Comparison of ENCODE assay signal across 8 mouse cellular contexts in the genomic region with DNA sequence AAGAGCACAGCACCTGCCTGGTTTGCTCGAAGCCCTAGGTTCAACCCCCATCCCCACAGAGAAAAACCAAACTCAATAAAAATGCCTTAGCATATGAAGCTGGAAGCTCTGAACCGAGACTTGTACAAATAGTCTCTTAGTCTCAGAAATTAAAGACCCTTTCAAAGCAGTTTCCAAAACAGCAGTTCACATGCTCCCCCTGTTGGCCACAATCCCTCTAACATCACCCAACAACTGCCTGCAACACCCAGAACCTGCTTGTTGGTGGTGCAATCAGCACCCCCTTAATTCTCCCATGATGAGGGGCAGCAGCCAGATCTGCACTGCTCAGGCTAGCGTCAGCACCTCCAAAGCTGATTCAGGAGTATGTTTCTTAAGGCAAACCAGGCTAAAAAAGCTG. TPM values are rescaled to one million over a fixed set of nuclear protein-coding genes. Genes with fewer than 3 reads are reported as not detected.
A peak's percentile ranks its signal among the peaks of the same experiment; 100 is the strongest.
DNase-seq lines count a peak whose midpoint lies in the region; TF ChIP-seq lines count a peak whose summit lies in the region.
"Had no signal": no experiment of that assay in that cellular context is flagged by ENCODE, and none has a peak within 500 bp of the region (broad histone marks: within the 10 kb centered on the region; RNA-seq: fewer than 3 reads in every experiment).

No protein-coding gene starts in this region.

- no peak overlapping the region for H3K9ac ChIP-seq in ES-Bruce4 (ENCODE audit: low read depth, poor library complexity, severe bottlenecking)
- H3K9ac ChIP-seq: neural tube, embryonic 13.5 days had no signal

- DNase-seq in kidney, postnatal 10 days: peak; percentile 79
- no peak for DNase-seq in kidney, adult 11 months
- DNase-seq in brain, embryonic 14.5 days (ENCODE audit: low read depth): peak; percentile 55
- peak; percentile 49 for DNase-seq in limb, embryonic 10.5 days (ENCODE audit: low spot score)
- DNase-seq in thymus, postnatal 0 days (ENCODE audit: low spot score): peak; percentile 59
- DNase-seq in Muller cell, postnatal 12 days (ENCODE audit: inconsistent ontology term): no peak

- WGBS in limb, embryonic 10.5 days: 77% methylated on average over 3 of the region's 3 CpGs

- H3K27me3 ChIP-seq in ES-Bruce4 (ENCODE audit: control insufficient read depth, insufficient read depth, low read length, poor library complexity, severe bottlenecking): no peaks in the 10 kb centered on the region
- H3K27me3 ChIP-seq in limb, embryonic 10.5 days (ENCODE audit: low read depth, poor library complexity, severe bottlenecking): no peaks in the 10 kb centered on the region
- H3K27me3 ChIP-seq: neural tube, embryonic 13.5 days had no signal

- no peaks in the 10 kb centered on the region for H3K4me1 ChIP-seq in ES-Bruce4 (ENCODE audit: control insufficient read depth, insufficient read depth, low read length)
- no peaks in the 10 kb centered on the region for H3K4me1 ChIP-seq in limb, embryonic 10.5 days
- H3K4me1 ChIP-seq: neural tube, embryonic 13.5 days had no signal

- peak; percentile 10 for TF ChIP-seq CTCF in ES-Bruce4 (IDR thresholded peaks at IDR 0.05; ENCODE audit: low read depth, low read length)
- TF ChIP-seq CTCF in brain, embryonic 14.5 days (IDR thresholded peaks at IDR 0.05; ENCODE audit: borderline replicate concordance, extremely low read depth, insufficient read depth, insufficient read length): peak; percentile 52; the same call in 1 of the 2 replicates

- peaks cover 7% of the 10 kb centered on the region for H3K36me3 ChIP-seq in ES-Bruce4 (ENCODE audit: control insufficient read depth, insufficient read depth, low read length, poor library complexity, severe bottlenecking)
- H3K36me3 ChIP-seq in limb, embryonic 10.5 days: peaks cover 100% of the 10 kb centered on the region

- no peaks in the 10 kb centered on the region for H3K9me3 ChIP-seq in ES-Bruce4 (replicated peaks; ENCODE audit: control insufficient read depth, insufficient read depth, low read length, poor library complexity, severe bottlenecking)
- H3K9me3 ChIP-seq in limb, embryonic 10.5 days (replicated peaks): no peaks in the 10 kb centered on the region
- H3K9me3 ChIP-seq: neural tube, embryonic 13.5 days had no signal

- H3K4me3 ChIP-seq in ES-Bruce4 (ENCODE audit: low read depth, low read length): no peak overlapping the region
- H3K4me3 ChIP-seq in limb, embryonic 10.5 days: no peak overlapping the region
- H3K4me3 ChIP-seq: neural tube, embryonic 13.5 days had no signal

- TF ChIP-seq POLR2A in ES-Bruce4 (IDR thresholded peaks at IDR 0.05; ENCODE audit: insufficient read depth, low read length): no peak
- no peak for TF ChIP-seq POLR2A in brain, embryonic 14.5 days (IDR thresholded peaks at IDR 0.05; ENCODE audit: borderline replicate concordance, extremely low read depth, insufficient read depth, insufficient read length, poor library complexity, severe bottlenecking)

- TF ChIP-seq EP300 in ES-Bruce4 (IDR thresholded peaks at IDR 0.05; ENCODE audit: insufficient read depth, low read depth, low read length): no peak

- H3K27ac ChIP-seq in ES-Bruce4 (ENCODE audit: insufficient read depth, low read length): no peak overlapping the region
- H3K27ac ChIP-seq in limb, embryonic 10.5 days: no peak overlapping the region
- H3K27ac ChIP-seq: neural tube, embryonic 13.5 days had no signal

RNA-seq across cellular contexts. Expression of gene Slc22a1, which starts 13.9 kb away (rescaled TPM):
- polyA plus RNA-seq in ES-Bruce4 (2011; ENCODE audit: insufficient read depth, insufficient read length, low read depth, missing spikeins): not detected in 2 replicates
- not detected in 2 replicates for polyA plus RNA-seq in brain, embryonic 14.5 days (2012; rRNA removed)
- polyA plus RNA-seq in limb, embryonic 10.5 days (2016; fragmentation: Nextera tagmentation; extraction: Ambion mirVana): not detected in 2 replicates
- 0.08 and 0.49 TPM in 2 replicates for polyA plus RNA-seq in thymus, postnatal 0 days (2015; fragmentation: Nextera tagmentation; extraction: Ambion mirVana)
- polyA plus RNA-seq: neural tube, embryonic 13.5 days had no signal

Comparison
In these comparisons a context has a peak if more than half of its experiments do, and no peak if none do; other contexts are left out.
1. DNase-seq: peak in kidney, postnatal 10 days (single experiment), brain, embryonic 14.5 days (single experiment), limb, embryonic 10.5 days (single experiment) and thymus, postnatal 0 days (single experiment); none in kidney, adult 11 months (single experiment) and Muller cell, postnatal 12 days (single experiment).